Mouse (Mus musculus) hindbrain, embryonic 15.5 days (tissue): ENCODE data around the gene Tbc1d2. TPM values are rescaled to one million over a fixed set of nuclear protein-coding genes. Genes with fewer than 3 reads are reported as not detected.
"Not testable (repeated sequence)": the region's sequence is repeated elsewhere in the genome, so short reads cannot be mapped to it uniquely, and the experiment has no call there.

Experiments
- ATAC-seq: fragments of 200-750 bp; cut with Nextera tagmentation; 2 replicates; pipeline ENCODE4 v1.8.0; 2017; ENCODE audit warnings: low read depth, moderate number of reproducible peaks, moderate TSS enrichment; ENCODE audit not compliant: low FRiP score
- H3K27ac ChIP-seq: fragments of 300-500 bp; sonication (generic); replicated peaks from 2 replicates; pipeline ENCODE4 v1.5.1; 2015; ENCODE audit warnings: mild to moderate bottlenecking, inconsistent platforms
- H3K27me3 ChIP-seq: fragments of 300-500 bp; sonication (generic); 2 replicates; pipeline ENCODE4 v1.6.1; 2015; ENCODE audit warnings: control low read depth, inconsistent platforms
- H3K36me3 ChIP-seq: fragments of 300-500 bp; sonication (generic); 2 replicates; pipeline ENCODE4 v1.6.1; 2015; ENCODE audit warnings: control low read depth, inconsistent platforms
- H3K4me1 ChIP-seq: fragments of 300-500 bp; sonication (generic); replicated peaks from 2 replicates; pipeline ENCODE4 v1.6.1; 2015; ENCODE audit warnings: control low read depth, inconsistent platforms
- H3K4me2 ChIP-seq: fragments of 300-500 bp; sonication (generic); 2 replicates; pipeline ENCODE4 v1.6.1; 2015; ENCODE audit warnings: moderate library complexity, mild to moderate bottlenecking, inconsistent platforms
- H3K4me3 ChIP-seq: fragments of 300-500 bp; sonication (generic); 2 replicates; pipeline ENCODE4 v1.5.1; 2015; ENCODE audit warnings: mild to moderate bottlenecking, inconsistent platforms
- H3K9ac ChIP-seq: fragments of 300-500 bp; sonication (generic); 2 replicates; pipeline ENCODE4 v1.6.1; 2015; ENCODE audit warnings: inconsistent platforms
- H3K9me3 ChIP-seq: fragments of 300-500 bp; sonication (generic); 2 replicates; pipeline ENCODE4 v1.6.1; 2016; ENCODE audit warnings: control low read depth, inconsistent platforms
- WGBS: fragments of 180-500 bp; shearing (Covaris S2); methylation state at CpG from one replicate; pipeline ENCODE4 v1.1.7; 2015; 5-methylcytosine and 5-hydroxymethylcytosine counted together
- polyA plus RNA-seq: library from polyadenylated mRNA; unstranded; fragments of >200 nt; fragmentation: Nextera tagmentation; extraction: Ambion mirVana; gene quantifications from 2 replicates; pipeline ENCODE4 v1.2.1, GENCODE M21; 2015

Tbc1d2 gene
- polyA plus RNA-seq, 1 experiment from 2014 or later = 0.91 TPM

DNA sequence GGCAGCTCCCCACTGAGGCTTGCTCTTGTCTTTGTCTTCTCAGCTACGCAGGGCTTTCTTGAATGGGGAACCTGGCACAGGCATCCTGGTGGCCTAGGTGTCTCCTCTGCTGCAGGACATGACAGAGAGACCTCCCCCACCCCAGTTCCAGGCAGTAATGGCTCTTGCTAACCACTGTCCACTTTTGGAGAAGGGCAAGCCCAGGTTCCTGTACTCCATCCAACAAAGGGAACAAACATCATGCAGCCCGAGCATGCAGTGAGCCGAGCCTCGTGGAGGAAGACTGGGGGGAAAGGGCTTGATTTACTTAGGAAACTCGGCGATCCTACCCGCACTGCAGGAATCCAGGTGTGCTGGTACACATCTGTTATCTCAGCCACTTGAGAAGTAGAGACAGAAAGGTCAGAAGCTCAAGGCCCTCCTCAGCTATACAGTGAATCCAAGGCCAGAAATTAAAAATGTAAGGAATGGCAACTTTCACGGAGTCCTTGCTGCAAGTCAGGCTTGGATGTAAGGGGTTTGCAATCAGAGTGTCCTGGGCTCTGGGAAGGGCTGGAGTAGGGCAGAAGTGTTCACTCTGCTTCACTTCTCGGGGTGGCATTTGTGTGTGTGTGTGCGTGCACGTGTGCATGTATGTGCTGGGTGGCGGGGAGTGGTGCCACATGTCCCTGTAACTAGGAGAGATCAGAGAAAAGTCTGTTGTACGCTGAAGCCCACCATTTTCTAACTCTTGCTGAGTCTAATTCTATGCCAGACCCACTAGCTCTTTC lies 64.8 kb downstream of the Tbc1d2 start:
- H3K9ac ChIP-seq = no peak overlapping the region
- H3K4me1 ChIP-seq = no peaks in the 10 kb centered on the region
- no peaks in the 10 kb centered on the region for H3K9me3 ChIP-seq
- H3K4me2 ChIP-seq = no peak overlapping the region
- H3K27ac ChIP-seq = no peak overlapping the region
- H3K4me3 ChIP-seq = no peak overlapping the region
- no peaks in the 10 kb centered on the region for H3K36me3 ChIP-seq
- H3K27me3 ChIP-seq = no peaks in the 10 kb centered on the region
- WGBS = 72% methylated on average over 13 of the region's 13 CpGs
- no peak for ATAC-seq

DNA sequence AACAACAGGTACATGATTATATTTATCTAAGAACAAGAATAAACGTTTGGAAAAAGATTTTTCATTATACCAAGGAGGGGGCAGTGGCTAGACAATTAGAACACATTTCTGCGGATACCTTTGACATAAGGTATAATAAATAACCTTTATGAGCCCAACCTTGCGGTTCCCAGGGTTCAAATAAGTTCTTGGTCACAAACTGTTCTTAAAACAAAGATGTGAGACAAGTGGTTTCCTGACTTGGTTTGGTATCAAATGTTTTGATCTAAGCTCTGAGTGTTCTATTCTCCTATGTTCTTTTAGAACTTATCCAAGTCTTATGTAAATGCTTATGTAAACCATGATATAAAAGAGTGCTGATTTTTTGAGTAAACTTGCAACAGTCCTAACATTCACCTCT lies 65.5 kb downstream of the Tbc1d2 start:
- H3K4me1 ChIP-seq, H3K9ac ChIP-seq, H3K27me3 ChIP-seq, H3K4me3 ChIP-seq, H3K9me3 ChIP-seq, H3K36me3 ChIP-seq, ATAC-seq, H3K4me2 ChIP-seq, H3K27ac ChIP-seq: not testable (repeated sequence)
- WGBS = 86% methylated on average over 3 of the region's 3 CpGs

DNA sequence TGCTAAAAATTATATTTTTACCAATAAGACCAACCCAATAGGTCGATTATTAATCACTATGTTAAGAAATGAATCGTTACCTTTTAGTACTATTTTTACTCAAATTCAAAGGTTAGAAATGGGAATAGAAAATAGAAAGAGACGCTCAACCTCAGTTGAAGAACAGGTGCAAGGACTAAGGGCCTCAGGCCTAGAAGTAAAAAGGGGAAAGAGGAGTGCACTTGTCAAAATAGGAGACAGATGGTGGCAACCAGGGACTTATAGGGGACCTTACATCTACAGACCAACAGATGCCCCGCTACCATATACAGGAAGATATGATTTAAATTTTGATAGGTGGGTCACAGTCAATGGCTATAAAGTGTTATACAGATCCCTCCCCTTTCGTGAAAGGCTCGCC lies 65.9 kb downstream of the Tbc1d2 start:
- not testable (repeated sequence) for H3K4me2 ChIP-seq, H3K4me1 ChIP-seq, H3K9ac ChIP-seq, H3K9me3 ChIP-seq, H3K27me3 ChIP-seq, H3K4me3 ChIP-seq, H3K36me3 ChIP-seq, H3K27ac ChIP-seq, ATAC-seq
- 97% methylated on average over 2 of the region's 6 CpGs for WGBS

DNA sequence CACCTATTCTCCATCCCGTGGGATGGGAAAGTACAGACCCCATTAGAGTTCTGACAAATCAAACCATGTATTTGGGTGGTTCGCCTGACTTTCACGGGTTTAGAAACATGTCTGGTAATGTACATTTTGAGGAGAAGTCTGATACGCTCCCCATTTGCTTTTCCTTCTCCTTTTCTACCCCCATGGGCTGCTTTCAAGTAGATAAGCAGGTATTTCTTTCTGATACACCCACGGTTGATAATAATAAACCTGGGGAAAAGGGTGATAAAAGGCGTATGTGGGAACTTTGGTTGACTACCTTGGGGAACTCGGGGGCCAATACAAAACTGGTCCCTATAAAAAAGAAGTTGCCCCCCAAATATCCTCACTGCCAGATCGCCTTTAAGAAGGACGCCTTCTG lies 68.0 kb downstream of the Tbc1d2 start:
- H3K4me3 ChIP-seq, H3K4me2 ChIP-seq, H3K4me1 ChIP-seq, H3K27me3 ChIP-seq, H3K27ac ChIP-seq, ATAC-seq, H3K9me3 ChIP-seq, H3K36me3 ChIP-seq, H3K9ac ChIP-seq: not testable (repeated sequence)
- WGBS = 92% methylated on average over 9 of the region's 9 CpGs

DNA sequence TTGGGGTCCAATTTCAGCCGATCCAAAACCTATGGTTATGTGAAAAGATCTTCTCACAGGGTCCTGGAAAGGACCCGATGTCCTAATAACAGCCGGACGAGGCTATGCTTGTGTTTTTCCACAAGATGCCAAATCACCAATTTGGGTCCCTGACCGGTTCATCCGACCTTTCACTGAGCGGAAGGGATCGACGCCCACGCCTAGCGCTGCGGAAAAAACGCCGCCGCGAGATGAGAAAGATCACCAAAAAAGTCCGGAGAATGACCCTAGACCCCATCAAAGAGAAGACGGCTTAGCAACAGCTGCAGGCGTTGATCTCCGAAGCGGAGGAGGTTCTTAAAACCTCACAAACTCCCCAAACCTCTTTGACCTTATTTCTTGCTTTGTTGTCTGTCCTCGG lies 68.4 kb downstream of the Tbc1d2 start:
- WGBS = 93% methylated on average over 22 of the region's 22 CpGs
- not testable (repeated sequence) for H3K27me3 ChIP-seq, H3K4me1 ChIP-seq, H3K9me3 ChIP-seq, H3K36me3 ChIP-seq, H3K4me3 ChIP-seq, H3K27ac ChIP-seq, H3K9ac ChIP-seq, H3K4me2 ChIP-seq, ATAC-seq

DNA sequence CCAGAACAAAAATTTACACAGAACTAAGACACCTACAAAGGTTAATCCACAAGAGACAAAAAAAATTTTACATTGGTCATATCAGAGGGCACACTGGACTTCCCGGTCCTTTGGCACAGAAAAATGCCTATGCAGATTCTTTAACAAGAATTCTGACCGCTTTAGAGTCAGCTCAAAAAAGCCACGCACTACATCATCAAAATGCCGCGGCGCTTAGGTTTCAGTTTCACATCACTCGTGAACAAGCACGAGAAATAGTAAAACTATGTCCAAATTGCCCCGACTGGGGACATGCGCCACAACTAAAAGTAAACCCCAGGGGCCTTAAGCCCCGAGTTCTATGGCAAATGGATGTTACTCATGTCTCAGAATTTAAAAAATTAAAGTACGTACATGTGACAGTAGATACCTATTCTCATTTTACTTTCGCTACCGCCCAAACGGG lies 69.2 kb downstream of the Tbc1d2 start:
- H3K27ac ChIP-seq, H3K9ac ChIP-seq, H3K4me2 ChIP-seq, ATAC-seq, H3K36me3 ChIP-seq, H3K4me1 ChIP-seq, H3K9me3 ChIP-seq, H3K27me3 ChIP-seq, H3K4me3 ChIP-seq: not testable (repeated sequence)
- WGBS = 93% methylated on average over 15 of the region's 15 CpGs

DNA sequence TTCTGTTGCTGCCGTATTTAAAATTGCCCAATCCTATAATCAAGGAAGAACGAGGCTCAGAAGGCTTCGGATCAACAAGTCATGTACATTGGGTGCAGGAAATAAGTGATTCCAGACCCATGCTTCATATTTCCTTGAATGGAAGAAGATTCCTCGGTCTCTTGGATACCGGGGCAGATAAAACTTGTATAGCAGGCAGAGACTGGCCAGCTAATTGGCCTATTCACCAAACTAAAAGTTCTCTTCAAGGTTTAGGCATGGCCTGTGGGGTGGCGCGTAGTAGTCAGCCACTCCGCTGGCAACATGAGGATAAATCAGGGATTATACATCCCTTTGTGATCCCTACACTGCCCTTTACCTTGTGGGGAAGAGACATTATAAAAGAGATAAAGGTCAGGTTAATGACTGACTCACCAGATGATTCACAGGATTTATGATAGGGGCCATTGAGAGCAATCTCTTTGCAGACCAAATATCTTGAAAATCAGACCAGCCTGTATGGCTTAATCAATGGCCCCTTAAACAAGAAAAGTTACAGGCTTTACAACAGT lies 71.1 kb downstream of the Tbc1d2 start:
- H3K36me3 ChIP-seq = peaks cover 13% of the 10 kb centered on the region; the same call in 1 of the 2 replicates
- not testable (repeated sequence) for H3K27ac ChIP-seq, H3K9me3 ChIP-seq, ATAC-seq, H3K4me3 ChIP-seq, H3K4me1 ChIP-seq, H3K4me2 ChIP-seq, H3K9ac ChIP-seq, H3K27me3 ChIP-seq
- 91% methylated on average over 8 of the region's 8 CpGs for WGBS

DNA sequence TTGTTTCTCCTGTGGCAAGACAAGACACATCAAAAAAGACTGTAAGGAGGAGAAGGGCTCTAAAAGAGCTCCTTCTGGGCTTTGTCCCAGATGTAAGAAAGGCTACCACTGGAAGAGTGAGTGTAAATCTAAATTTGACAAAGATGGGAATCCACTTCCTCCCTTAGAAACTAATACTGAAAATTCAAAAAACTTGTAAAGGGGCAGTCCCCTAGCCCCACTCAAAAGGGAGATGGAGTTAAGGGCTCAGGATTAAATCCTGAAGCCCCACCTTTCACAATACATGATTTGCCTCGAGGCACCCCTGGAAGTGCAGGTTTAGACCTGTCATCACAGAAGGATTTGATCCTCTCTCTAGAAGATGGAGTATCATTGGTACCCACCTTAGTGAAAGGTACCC lies 71.8 kb downstream of the Tbc1d2 start:
- H3K27me3 ChIP-seq = no peaks in the 10 kb centered on the region
- H3K4me3 ChIP-seq = no peak overlapping the region
- no peaks in the 10 kb centered on the region for H3K4me1 ChIP-seq
- H3K9ac ChIP-seq = no peak overlapping the region
- peaks cover 6% of the 10 kb centered on the region; the same call in 1 of the 2 replicates for H3K9me3 ChIP-seq
- no peak overlapping the region for H3K27ac ChIP-seq
- no peak for ATAC-seq
- no peak overlapping the region for H3K4me2 ChIP-seq
- WGBS = 76% methylated on average over 1 of the region's 1 CpGs
- peaks cover 17% of the 10 kb centered on the region; the same call in 1 of the 2 replicates for H3K36me3 ChIP-seq

DNA sequence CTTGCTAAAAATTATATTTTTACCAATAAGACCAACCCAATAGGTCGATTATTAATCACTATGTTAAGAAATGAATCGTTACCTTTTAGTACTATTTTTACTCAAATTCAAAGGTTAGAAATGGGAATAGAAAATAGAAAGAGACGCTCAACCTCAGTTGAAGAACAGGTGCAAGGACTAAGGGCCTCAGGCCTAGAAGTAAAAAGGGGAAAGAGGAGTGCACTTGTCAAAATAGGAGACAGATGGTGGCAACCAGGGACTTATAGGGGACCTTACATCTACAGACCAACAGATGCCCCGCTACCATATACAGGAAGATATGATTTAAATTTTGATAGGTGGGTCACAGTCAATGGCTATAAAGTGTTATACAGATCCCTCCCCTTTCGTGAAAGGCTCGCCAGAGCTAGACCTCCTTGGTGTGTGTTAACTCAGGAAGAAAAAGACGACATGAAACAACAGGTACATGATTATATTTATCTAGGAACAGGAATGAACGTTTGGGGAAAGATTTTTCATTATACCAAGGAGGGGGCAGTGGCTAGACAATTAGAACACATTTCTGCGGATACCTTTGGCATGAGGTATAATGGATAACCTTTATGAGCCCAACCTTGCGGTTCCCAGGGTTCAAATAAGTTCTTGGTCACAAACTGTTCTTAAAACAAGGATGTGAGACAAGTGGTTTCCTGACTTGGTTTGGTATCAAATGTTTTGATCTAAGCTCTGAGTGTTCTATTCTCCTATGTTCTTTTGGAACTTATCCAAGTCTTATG lies 74.3 kb downstream of the Tbc1d2 start:
- H3K27me3 ChIP-seq, H3K9me3 ChIP-seq, H3K4me1 ChIP-seq, H3K4me2 ChIP-seq, H3K4me3 ChIP-seq, H3K9ac ChIP-seq, ATAC-seq, H3K27ac ChIP-seq: not testable (repeated sequence)
- peaks cover 17% of the 10 kb centered on the region; the same call in 1 of the 2 replicates for H3K36me3 ChIP-seq
- WGBS = 90% methylated on average over 6 of the region's 10 CpGs

DNA sequence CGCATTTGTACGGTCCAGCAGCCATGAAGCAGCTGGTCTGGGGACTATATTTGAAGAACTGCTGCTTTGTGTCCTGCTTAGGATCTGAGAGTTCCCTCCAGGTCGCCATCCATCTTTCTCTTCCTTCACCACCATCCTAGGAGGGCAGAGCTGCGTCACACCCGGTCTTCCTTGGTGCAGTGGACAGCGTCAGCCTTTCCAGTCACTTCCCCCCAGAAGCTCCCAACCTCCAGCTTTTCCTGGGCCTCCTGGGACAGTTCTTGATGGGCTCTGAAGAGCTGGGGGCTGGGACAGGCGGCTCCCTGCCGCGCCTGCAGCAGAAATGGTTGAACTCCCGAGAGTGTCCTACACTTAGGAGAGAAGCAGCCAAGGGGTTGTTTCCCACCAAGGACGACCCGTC lies 75.2 kb downstream of the Tbc1d2 start:
- Histone ChIP-seq H3K36me3 (peaks cover 17% of the 10 kb centered on the region; the same call in 1 of the 2 replicates), H3K4me3 (no peak overlapping the region), H3K4me2 (no peak overlapping the region), H3K9me3 (peaks cover 6% of the 10 kb centered on the region; the same call in 1 of the 2 replicates), H3K27me3 (no peaks in the 10 kb centered on the region), H3K9ac (no peak overlapping the region), H3K4me1 (no peaks in the 10 kb centered on the region), H3K27ac (no peak overlapping the region)
- 83% methylated on average over 11 of the region's 12 CpGs for WGBS
- no peak for ATAC-seq

DNA sequence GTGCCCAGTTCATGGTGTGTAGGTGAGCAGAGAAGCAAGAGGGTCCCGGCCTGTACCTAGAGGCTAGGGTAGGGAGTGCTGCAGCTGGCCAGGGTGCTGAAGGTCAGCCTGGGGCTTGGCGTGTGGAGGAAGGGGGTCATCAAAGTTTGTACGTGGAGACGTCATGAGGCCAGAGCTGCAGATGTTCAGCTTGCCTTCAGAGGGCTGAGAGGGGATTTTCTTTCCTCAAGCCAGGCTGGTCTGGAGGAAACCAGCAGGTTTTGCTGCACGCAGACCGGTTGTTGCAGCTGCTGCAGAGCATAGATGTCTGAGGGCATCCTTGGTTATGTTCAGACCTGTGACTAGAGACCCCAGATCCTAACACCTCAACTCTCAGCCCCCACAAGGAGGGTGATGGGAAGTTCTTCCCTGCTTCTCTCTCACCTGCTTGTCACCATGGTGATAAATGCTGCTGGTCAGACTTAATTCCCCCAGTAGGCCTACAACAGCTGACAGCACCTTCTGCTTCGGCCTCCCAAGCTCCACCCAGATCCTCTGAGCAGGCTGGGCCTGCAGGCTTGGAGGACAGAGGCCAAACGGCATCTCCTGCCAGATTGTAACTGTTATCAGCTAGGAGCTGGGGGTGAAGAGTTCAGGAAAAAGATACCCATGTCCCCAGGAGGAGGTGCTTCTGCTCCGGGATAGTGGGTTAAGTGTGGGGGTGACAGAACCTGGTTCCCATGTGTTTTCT lies 75.8 kb downstream of the Tbc1d2 start:
- peaks cover 17% of the 10 kb centered on the region; the same call in 1 of the 2 replicates for H3K36me3 ChIP-seq
- H3K27me3 ChIP-seq = no peaks in the 10 kb centered on the region
- no peak overlapping the region for H3K9ac ChIP-seq
- ATAC-seq = no peak
- H3K4me3 ChIP-seq = no peak overlapping the region
- peaks cover 5% of the 10 kb centered on the region; the same call in 1 of the 2 replicates for H3K4me1 ChIP-seq
- no peak overlapping the region for H3K4me2 ChIP-seq
- no peak overlapping the region for H3K27ac ChIP-seq
- 66% methylated on average over 9 of the region's 9 CpGs for WGBS
- peaks cover 6% of the 10 kb centered on the region; the same call in 1 of the 2 replicates for H3K9me3 ChIP-seq
